Mouse (Mus musculus): ENCODE results near the gene Guca1a.
"Not testable (repeated sequence)": the region's sequence is repeated elsewhere in the genome, so short reads cannot be mapped to it uniquely, and the experiment has no call there.

Guca1a gene

GRCm38 (mm10) chr17:47400451-47400850, at the start of gene Guca1a:
Guca1a (minus strand) TSS chr17:47400584.
- DNase-seq (ENCODE audit: low spot score in 2 of 2) = no peak

GRCm38 (mm10) chr17:47449432-47449831, 49.0 kb upstream of the Guca1a start:
- DNase-seq (ENCODE audit: low spot score in 2 of 2) = no peak

- DNase-seq (ENCODE audit: low spot score in 2 of 2) = no peak
Observed at GRCm38 (mm10) chr17:47448523-47449372, 48.4 kb upstream of the Guca1a start.

GRCm38 (mm10) chr17:47446561-47446960, 46.2 kb upstream of the Guca1a start:
- DNase-seq (ENCODE audit: low spot score in 2 of 2) = no peak

- no peak for DNase-seq (ENCODE audit: low spot score in 2 of 2)
Observed at GRCm38 (mm10) chr17:47446025-47446424, 45.6 kb upstream of the Guca1a start.

GRCm38 (mm10) chr17:47445518-47445917, 45.1 kb upstream of the Guca1a start:
- no peak for DNase-seq (ENCODE audit: low spot score in 2 of 2)

- no peak for DNase-seq (ENCODE audit: low spot score in 2 of 2)
Observed at GRCm38 (mm10) chr17:47444113-47444512, 43.7 kb upstream of the Guca1a start.

- no peak for DNase-seq (ENCODE audit: low spot score in 2 of 2)
Observed at GRCm38 (mm10) chr17:47442271-47442670, 41.9 kb upstream of the Guca1a start.

GRCm38 (mm10) chr17:47441296-47442051, 41.1 kb upstream of the Guca1a start:
- DNase-seq (ENCODE audit: low spot score in 2 of 2) = no peak

GRCm38 (mm10) chr17:47440359-47440890, 40.0 kb upstream of the Guca1a start:
- no peak for DNase-seq (ENCODE audit: low spot score in 2 of 2)

GRCm38 (mm10) chr17:47439396-47440028, 39.1 kb upstream of the Guca1a start:
- no peak for DNase-seq (ENCODE audit: low spot score in 2 of 2)

GRCm38 (mm10) chr17:47438611-47439010, 38.2 kb upstream of the Guca1a start:
- no peak for DNase-seq (ENCODE audit: low spot score in 2 of 2)

GRCm38 (mm10) chr17:47436907-47437547, 36.6 kb upstream of the Guca1a start, which contains the start of gene 1700001C19Rik:
1700001C19Rik (minus strand) TSS chr17:47437376.
- no peak for DNase-seq (ENCODE audit: low spot score in 2 of 2)

GRCm38 (mm10) chr17:47436156-47436906, 35.9 kb upstream of the Guca1a start, which contains the start of gene AI661453:
AI661453 (plus strand) TSS chr17:47436615.
- DNase-seq (ENCODE audit: low spot score in 2 of 2) = no peak

- no peak for DNase-seq (ENCODE audit: low spot score in 2 of 2)
Observed at GRCm38 (mm10) chr17:47430815-47431214, 30.4 kb upstream of the Guca1a start.

GRCm38 (mm10) chr17:47428831-47429304, 28.5 kb upstream of the Guca1a start:
- no peak for DNase-seq (ENCODE audit: low spot score in 2 of 2)

GRCm38 (mm10) chr17:47427316-47427715, 26.9 kb upstream of the Guca1a start:
- DNase-seq (ENCODE audit: low spot score in 2 of 2) = no peak

GRCm38 (mm10) chr17:47424186-47424585, 23.8 kb upstream of the Guca1a start:
- DNase-seq (ENCODE audit: low spot score in 2 of 2) = no peak

- not testable (repeated sequence) for DNase-seq (ENCODE audit: low spot score in 2 of 2)
Observed at GRCm38 (mm10) chr17:47422616-47423015, 22.2 kb upstream of the Guca1a start.

GRCm38 (mm10) chr17:47421566-47421965, 21.2 kb upstream of the Guca1a start:
- no peak for DNase-seq (ENCODE audit: low spot score in 2 of 2)
